Mouse (Mus musculus): ENCODE measurements around the gene Reep3.

DNA sequence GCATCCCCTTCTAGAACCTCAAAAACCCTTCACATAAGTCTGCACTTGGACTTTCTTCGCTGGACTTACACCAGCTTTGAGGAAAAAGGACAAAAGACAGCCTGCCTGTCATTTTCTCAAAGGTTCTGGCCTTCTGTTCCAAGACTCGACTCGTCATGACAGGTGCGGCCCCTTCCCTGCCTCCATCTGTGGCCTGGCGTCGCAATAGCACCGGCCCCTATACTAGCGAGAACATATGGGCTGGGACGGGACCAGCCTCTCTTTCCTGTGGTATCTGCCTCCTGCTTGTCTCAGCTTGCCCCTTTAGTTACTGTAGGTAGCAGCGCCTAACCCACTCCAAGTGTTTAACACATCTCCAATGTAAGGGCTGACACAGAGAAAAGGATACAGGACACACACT, 11.6 kb downstream of the Reep3 start:
- no peak for TF ChIP-seq MAZ (IDR thresholded peaks at IDR 0.05; ENCODE audit: low read depth, low read length)
- no peak for TF ChIP-seq UBTF (IDR thresholded peaks at IDR 0.05; ENCODE audit: low read depth, low read length)
- no peak for TF ChIP-seq E2F4 (IDR thresholded peaks at IDR 0.05; ENCODE audit: insufficient replicate concordance, low read depth, low read length)

Measured in CH12.LX (cell line).